25 mouse cellular contexts compared by ENCODE assay signal in the genomic region with DNA sequence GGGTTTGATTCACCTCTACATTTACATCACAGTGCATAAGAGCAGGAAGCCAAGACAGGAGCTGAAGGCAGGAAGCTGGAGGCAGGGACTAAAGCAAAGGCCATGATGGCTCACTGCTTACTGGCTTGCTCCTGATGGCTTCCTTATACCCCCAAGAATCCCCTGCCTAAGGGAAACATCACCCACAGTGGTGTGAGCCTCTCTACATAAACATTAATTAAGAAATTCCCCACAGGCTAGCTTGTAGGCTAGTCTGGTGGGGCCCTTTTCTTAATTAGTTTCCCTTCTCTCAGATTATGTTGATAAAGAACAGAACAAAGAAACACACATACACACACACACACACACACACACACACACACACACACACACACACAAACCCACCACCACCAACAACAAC.
"Had no signal": no experiment of that assay in that cellular context is flagged by ENCODE, and none has a peak within 500 bp of the region (broad histone marks: within the 10 kb centered on the region; RNA-seq: fewer than 3 reads in every experiment).

No protein-coding gene starts in this region.

- DNase-seq: gastrocnemius, postnatal 14 days; gastrocnemius, postnatal 36 days; heart, adult 11 months; heart, adult 2 months; heart, postnatal 14 days; heart, postnatal 36 days; kidney, adult 11 months; kidney, adult 2 months; kidney, adult 9 months; kidney, postnatal 14 days; kidney, postnatal 36 days; layer of hippocampus, adult 9-11 months; layer of hippocampus, postnatal 36 days; left cerebral cortex, postnatal 4 days had no signal

- H3K9ac ChIP-seq: heart, embryonic 13.5 days; heart, embryonic 15.5 days; hindbrain, embryonic 12.5 days; kidney, embryonic 15.5 days; limb, embryonic 13.5 days; limb, embryonic 15.5 days; liver, embryonic 12.5 days; liver, embryonic 14.5 days had no signal

- H3K4me2 ChIP-seq: heart, embryonic 11.5 days; heart, embryonic 13.5 days; heart, embryonic 15.5 days; hindbrain, embryonic 12.5 days; kidney, embryonic 15.5 days; limb, embryonic 13.5 days; limb, embryonic 15.5 days; liver, embryonic 12.5 days had no signal

- H3K27me3 ChIP-seq: heart, embryonic 13.5 days; heart, embryonic 15.5 days; hindbrain, embryonic 12.5 days; kidney, embryonic 15.5 days; limb, embryonic 13.5 days; limb, embryonic 15.5 days; liver, embryonic 12.5 days had no signal

- H3K36me3 ChIP-seq: heart, embryonic 13.5 days; heart, embryonic 15.5 days; hindbrain, embryonic 12.5 days; kidney, embryonic 15.5 days; limb, embryonic 13.5 days; limb, embryonic 15.5 days; liver, embryonic 12.5 days had no signal

- H3K4me3 ChIP-seq: heart, adult 2 months; heart, embryonic 13.5 days; heart, embryonic 15.5 days; hindbrain, embryonic 12.5 days; kidney, embryonic 15.5 days; limb, embryonic 13.5 days; limb, embryonic 15.5 days; liver, embryonic 12.5 days had no signal

- H3K4me1 ChIP-seq: heart, embryonic 13.5 days; heart, embryonic 15.5 days; kidney, embryonic 15.5 days; limb, embryonic 15.5 days; liver, embryonic 12.5 days had no signal

- H3K27ac ChIP-seq: heart, adult 2 months; heart, embryonic 13.5 days; heart, embryonic 15.5 days; kidney, embryonic 15.5 days; kidney, postnatal 0 days; limb, embryonic 13.5 days; limb, embryonic 15.5 days; liver, embryonic 12.5 days; liver, embryonic 14.5 days had no signal

- ATAC-seq: intestine, embryonic 16.5 days; liver, embryonic 12.5 days had no signal

- H3K9me3 ChIP-seq: heart, embryonic 13.5 days; heart, embryonic 15.5 days; hindbrain, embryonic 12.5 days; kidney, embryonic 15.5 days; limb, embryonic 13.5 days; limb, embryonic 15.5 days; liver, embryonic 12.5 days had no signal
